Mouse (Mus musculus) adrenal gland, adult 18-20 months (tissue): Measurements from ENCODE around the gene Mrps35. TPM values are rescaled to one million over a fixed set of nuclear protein-coding genes. Genes with fewer than 3 reads are reported as not detected.

Source experiments
- DNase-seq, 2 experiments: peaks; one replicate each; pipeline ENCODE4 v3.0.0; 2021 to 2022; ENCODE audit warnings: low spot score in 2 of 2
- total RNA-seq, 2 experiments: library from RNA; stranded (reverse); gene quantifications; 1 replicate in 1 of 2; 2 replicates in 1 of 2; pipeline ENCODE4 v1.2.3; 2021

Mrps35 gene
- total RNA-seq, 2 experiments from 2014 or later, result 80.3 to 102 TPM

GRCm38 (mm10) chr6:147085398-147086040, 43.0 kb downstream of the Mrps35 start:
- no peak for DNase-seq

- no peak for DNase-seq
These were observed 44.1 kb downstream of the Mrps35 start, which contains the start of gene Mansc4 for GRCm38 (mm10) chr6:147086594-147087225. Gene Mansc4 (minus strand): TSS chr6:147087032.

- DNase-seq, result no peak
These were observed 45.2 kb downstream of the Mrps35 start for GRCm38 (mm10) chr6:147087736-147088135.

GRCm38 (mm10) chr6:147088517-147088916, 46.0 kb downstream of the Mrps35 start:
- DNase-seq, result no peak

- no peak for DNase-seq
These were observed 47.6 kb downstream of the Mrps35 start for GRCm38 (mm10) chr6:147090191-147090590.

- peak; percentile 81 to 83 for DNase-seq
These were observed 48.9 kb downstream of the Mrps35 start, which contains the start of gene Klhl42 for GRCm38 (mm10) chr6:147091136-147092120. Gene Klhl42 (plus strand): TSS chr6:147091379.

GRCm38 (mm10) chr6:147092136-147092535, 49.6 kb downstream of the Mrps35 start:
- peak; percentile 30 to 39 for DNase-seq

- DNase-seq, result no peak
These were observed 52.2 kb downstream of the Mrps35 start for GRCm38 (mm10) chr6:147094771-147095170.

- no peak for DNase-seq
These were observed 53.5 kb downstream of the Mrps35 start for GRCm38 (mm10) chr6:147096109-147096508.

GRCm38 (mm10) chr6:147096934-147097333, 54.4 kb downstream of the Mrps35 start:
- no peak for DNase-seq

- DNase-seq, result no peak
These were observed 54.9 kb downstream of the Mrps35 start for GRCm38 (mm10) chr6:147097346-147097929.

- DNase-seq, result no peak
These were observed 57.1 kb downstream of the Mrps35 start for GRCm38 (mm10) chr6:147099458-147100277.

- no peak for DNase-seq
These were observed 59.7 kb downstream of the Mrps35 start for GRCm38 (mm10) chr6:147102293-147102692.

- DNase-seq, result no peak
These were observed 63.0 kb downstream of the Mrps35 start for GRCm38 (mm10) chr6:147105529-147105928.

GRCm38 (mm10) chr6:147106716-147107115, 64.2 kb downstream of the Mrps35 start:
- no peak for DNase-seq

- DNase-seq, result no peak
These were observed 66.7 kb downstream of the Mrps35 start for GRCm38 (mm10) chr6:147109283-147109682.

GRCm38 (mm10) chr6:147116579-147116978, 74.0 kb downstream of the Mrps35 start:
- DNase-seq, result peak; percentile 83 to 84

- DNase-seq, result no peak
These were observed 75.2 kb downstream of the Mrps35 start for GRCm38 (mm10) chr6:147117764-147118163.

- DNase-seq, result no peak
These were observed 75.6 kb downstream of the Mrps35 start for GRCm38 (mm10) chr6:147118190-147118589.

- DNase-seq, result no peak
These were observed 78.8 kb downstream of the Mrps35 start for GRCm38 (mm10) chr6:147121320-147121719.
